Comparison of ENCODE assay signal across 9 mouse cellular contexts in the genomic region with DNA sequence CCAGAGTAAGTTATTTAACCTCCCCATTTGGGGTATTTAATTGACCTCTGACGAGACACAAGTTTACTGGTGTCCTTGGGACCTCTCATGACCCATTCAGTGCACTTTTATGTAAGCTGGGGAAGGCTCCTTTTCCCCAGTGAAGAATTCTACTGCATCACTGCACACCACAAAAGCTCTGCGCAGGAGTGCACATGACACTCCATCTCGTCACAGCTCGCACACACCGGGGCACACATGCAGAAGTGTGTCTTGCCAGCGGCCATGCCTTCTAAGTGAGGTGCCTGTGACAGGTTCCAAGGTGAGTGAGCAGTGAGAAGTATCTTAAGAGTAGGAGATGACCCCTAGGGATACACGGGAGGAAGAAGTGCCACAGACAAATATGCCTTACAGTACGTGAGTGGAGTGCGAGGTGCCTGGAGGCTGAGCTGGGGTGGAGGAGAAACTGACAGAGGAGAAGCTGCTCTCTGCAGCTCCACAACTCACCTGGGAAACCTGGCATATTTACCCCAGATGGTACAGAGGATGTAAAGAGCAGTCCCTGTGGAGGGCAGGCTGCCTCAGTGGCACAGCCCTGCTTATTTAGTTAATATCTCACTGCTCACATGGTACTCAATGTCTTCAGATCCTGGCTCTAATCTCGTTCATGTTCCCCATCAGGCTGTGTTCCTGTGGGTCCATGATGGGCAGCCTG. TPM values are rescaled to one million over a fixed set of nuclear protein-coding genes. Genes with fewer than 3 reads are reported as not detected.
DNase-seq lines count a peak whose midpoint lies in the region; ATAC-seq lines count a peak whose summit lies in the region.
"Had no signal": no experiment of that assay in that cellular context is flagged by ENCODE, and none has a peak within 500 bp of the region (broad histone marks: within the 10 kb centered on the region; RNA-seq: fewer than 3 reads in every experiment).

No protein-coding gene starts in this region.

- no peak for ATAC-seq in embryonic facial prominence, embryonic 13.5 days (ENCODE audit: insufficient number of reproducible peaks, insufficient read depth, low FRiP score, low TSS enrichment, low read depth)
- peak; percentile 29; the same call in 1 of the 2 replicates for ATAC-seq in hindbrain, embryonic 13.5 days (ENCODE audit: low FRiP score)
- peak; percentile 61 for ATAC-seq in midbrain, embryonic 13.5 days

- DNase-seq in embryonic facial prominence, embryonic 10.5 days (ENCODE audit: low spot score), result no peak
- DNase-seq in ovary, postnatal 36 days (ENCODE audit: low spot score), result no peak
- no peak for DNase-seq in thymus, postnatal 0 days (ENCODE audit: low spot score)
- DNase-seq in left cerebral cortex, postnatal 25 days (ENCODE audit: low spot score in 2 of 2), result no peak
- DNase-seq: lung, postnatal 14 days had no signal

- H3K36me3 ChIP-seq in embryonic facial prominence, embryonic 10.5 days (replicated peaks), result no peaks in the 10 kb centered on the region
- H3K36me3 ChIP-seq in embryonic facial prominence, embryonic 13.5 days, result no peaks in the 10 kb centered on the region
- H3K36me3 ChIP-seq in hindbrain, embryonic 13.5 days, result no peaks in the 10 kb centered on the region
- H3K36me3 ChIP-seq in midbrain, embryonic 13.5 days, result no peaks in the 10 kb centered on the region

- peak overlapping the region; percentile 36; the same call in 1 of the 2 replicates for H3K4me3 ChIP-seq in embryonic facial prominence, embryonic 10.5 days
- H3K4me3 ChIP-seq in embryonic facial prominence, embryonic 13.5 days, result no peak overlapping the region
- H3K4me3 ChIP-seq in hindbrain, embryonic 13.5 days, result no peak overlapping the region
- H3K4me3 ChIP-seq in midbrain, embryonic 13.5 days (replicated peaks), result no peak overlapping the region

- H3K9me3 ChIP-seq in embryonic facial prominence, embryonic 10.5 days, result no peaks in the 10 kb centered on the region
- H3K9me3 ChIP-seq in embryonic facial prominence, embryonic 13.5 days, result no peaks in the 10 kb centered on the region
- no peaks in the 10 kb centered on the region for H3K9me3 ChIP-seq in hindbrain, embryonic 13.5 days
- H3K9me3 ChIP-seq in midbrain, embryonic 13.5 days, result no peaks in the 10 kb centered on the region

- peak overlapping the region; percentile 20; the same call in 1 of the 2 replicates for H3K4me2 ChIP-seq in embryonic facial prominence, embryonic 13.5 days
- peak overlapping the region; percentile 42 for H3K4me2 ChIP-seq in hindbrain, embryonic 13.5 days
- peak overlapping the region; percentile 44 for H3K4me2 ChIP-seq in midbrain, embryonic 13.5 days (replicated peaks)

- H3K27me3 ChIP-seq in embryonic facial prominence, embryonic 10.5 days (replicated peaks; ENCODE audit: low read depth, poor library complexity, severe bottlenecking), result no peaks in the 10 kb centered on the region
- no peaks in the 10 kb centered on the region for H3K27me3 ChIP-seq in embryonic facial prominence, embryonic 13.5 days
- no peaks in the 10 kb centered on the region for H3K27me3 ChIP-seq in hindbrain, embryonic 13.5 days
- H3K27me3 ChIP-seq in midbrain, embryonic 13.5 days, result no peaks in the 10 kb centered on the region

- WGBS in embryonic facial prominence, embryonic 10.5 days, result 72% methylated on average over 10 of the region's 10 CpGs
- WGBS in embryonic facial prominence, embryonic 13.5 days, result 67% methylated on average over 10 of the region's 10 CpGs
- 44% methylated on average over 10 of the region's 10 CpGs for WGBS in hindbrain, embryonic 13.5 days
- WGBS in midbrain, embryonic 13.5 days, result 57% methylated on average over 10 of the region's 10 CpGs

- H3K9ac ChIP-seq in embryonic facial prominence, embryonic 13.5 days, result 0 out of 2 replicates have a peak overlapping the region, but pooled peaks have one; percentile 36
- peak overlapping the region; percentile 51; the same call in 1 of the 2 replicates for H3K9ac ChIP-seq in hindbrain, embryonic 13.5 days
- H3K9ac ChIP-seq in midbrain, embryonic 13.5 days (replicated peaks), result 0 out of 2 replicates have a peak overlapping the region, but pooled peaks have one; percentile 46

- peaks cover 45% of the 10 kb centered on the region for H3K4me1 ChIP-seq in embryonic facial prominence, embryonic 10.5 days
- H3K4me1 ChIP-seq in embryonic facial prominence, embryonic 13.5 days, result peaks cover 51% of the 10 kb centered on the region
- peaks cover 63% of the 10 kb centered on the region for H3K4me1 ChIP-seq in hindbrain, embryonic 13.5 days (replicated peaks)
- H3K4me1 ChIP-seq in midbrain, embryonic 13.5 days (replicated peaks), result peaks cover 58% of the 10 kb centered on the region

- H3K27ac ChIP-seq in embryonic facial prominence, embryonic 10.5 days (replicated peaks), result peak overlapping the region; percentile 80
- no peak overlapping the region for H3K27ac ChIP-seq in embryonic facial prominence, embryonic 13.5 days
- peak overlapping the region; percentile 78 for H3K27ac ChIP-seq in hindbrain, embryonic 13.5 days
- peak overlapping the region; percentile 79 for H3K27ac ChIP-seq in midbrain, embryonic 13.5 days
- H3K27ac ChIP-seq: kidney, postnatal 0 days had no signal

- intact Hi-C loops in left cerebral cortex, postnatal 25 days (cut with DNase I), result no loop called here

RNA-seq across cellular contexts. Expression of a gene that starts 58.3 kb away (rescaled TPM):
- polyA plus RNA-seq in embryonic facial prominence, embryonic 10.5 days (2016; fragmentation: Nextera tagmentation; extraction: Ambion mirVana), result 14.2 and 15.0 TPM in 2 replicates
- 14.1 and 18.0 TPM in 2 replicates for polyA plus RNA-seq in embryonic facial prominence, embryonic 13.5 days (2015; fragmentation: Nextera tagmentation; extraction: Ambion mirVana)
- 82.5 and 82.9 TPM in 2 replicates for polyA plus RNA-seq in hindbrain, embryonic 13.5 days (2015; fragmentation: Nextera tagmentation; extraction: Ambion mirVana)
- polyA plus RNA-seq in midbrain, embryonic 13.5 days (2015; fragmentation: Nextera tagmentation; extraction: Ambion mirVana), result 77.4 and 79.2 TPM in 2 replicates
- polyA plus RNA-seq in thymus, postnatal 0 days (2015; fragmentation: Nextera tagmentation; extraction: Ambion mirVana), result 12.2 and 15.5 TPM in 2 replicates
- total RNA-seq in left cerebral cortex, postnatal 25 days (2021), result 10 to 100 TPM; 59.2 to 62.0 TPM
